Mouse (Mus musculus) liver, adult 2 months (tissue): Measurements from ENCODE around the gene Slco6d1.

ENCODE experiments used
- CTCF ChIP-seq: fragments of 200-500 bp; IDR thresholded peaks from 2 replicates; pipeline ENCODE4 v1.5.1; 2011; ENCODE audit warnings: low read depth, low read length, control low read depth
- POLR2A ChIP-seq: fragments of 200-500 bp; IDR thresholded peaks from 2 replicates; pipeline ENCODE4 v1.6.1; 2011; ENCODE audit warnings: low read length, control low read depth; ENCODE audit not compliant: insufficient read depth; ENCODE audit errors: extremely low read depth

DNA sequence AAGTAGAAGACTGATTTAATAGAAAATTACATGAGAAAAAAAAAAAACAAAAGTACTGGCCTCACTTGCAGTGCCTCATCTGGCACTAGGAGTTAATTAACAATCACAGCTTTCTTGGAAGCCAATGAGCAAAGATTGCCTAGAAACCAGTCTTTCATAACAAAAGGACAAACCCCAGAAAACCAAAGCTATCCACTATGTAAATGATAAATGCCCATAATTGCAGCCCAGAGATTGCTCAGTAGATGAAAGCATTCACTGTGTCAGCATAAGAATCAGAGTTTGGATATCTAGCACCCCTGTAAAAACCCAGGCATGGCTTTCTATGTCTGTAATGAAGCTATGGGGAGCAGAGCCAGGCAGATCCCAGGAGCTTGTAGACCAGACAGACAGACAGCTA is 144.8 kb downstream of the Slco6d1 start:
- TF ChIP-seq CTCF: no peak
- no peak for TF ChIP-seq POLR2A
